Mouse (Mus musculus): ENCODE data around the gene Gpd1l.

Gpd1l gene

DNA sequence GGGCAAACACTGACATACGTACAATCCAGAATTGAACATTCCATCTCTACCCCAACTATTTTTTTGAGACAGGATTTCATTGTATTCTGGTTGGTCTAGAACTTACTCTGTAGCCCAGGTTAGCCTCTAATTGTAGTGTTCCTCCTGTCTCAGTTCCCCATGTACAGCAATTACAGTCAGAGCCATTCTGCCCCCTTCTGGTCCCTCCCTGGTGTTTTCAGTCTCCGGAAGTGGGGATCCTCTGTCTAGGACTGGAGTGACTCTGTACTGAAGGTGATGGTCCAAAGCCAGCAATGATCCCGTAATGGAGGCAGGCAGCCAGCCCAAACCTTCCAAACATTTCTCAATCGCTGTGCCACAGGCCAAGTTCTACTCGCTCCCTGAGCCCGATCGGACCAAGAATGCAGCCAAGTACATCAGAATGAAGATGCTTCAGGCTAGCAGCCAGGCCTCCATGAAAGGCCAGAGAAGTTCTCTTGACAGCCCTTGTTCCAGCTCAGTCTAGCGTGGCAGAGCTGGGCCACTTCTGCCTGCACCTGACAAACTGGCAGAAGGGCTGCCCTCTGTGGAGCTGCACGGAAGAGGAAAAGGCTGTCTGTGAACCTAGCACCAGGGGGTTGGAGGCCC is 3.2 kb downstream of the Gpd1l start:
- DNase-seq (ENCODE audit: low spot score in 2 of 2) = no peak

DNA sequence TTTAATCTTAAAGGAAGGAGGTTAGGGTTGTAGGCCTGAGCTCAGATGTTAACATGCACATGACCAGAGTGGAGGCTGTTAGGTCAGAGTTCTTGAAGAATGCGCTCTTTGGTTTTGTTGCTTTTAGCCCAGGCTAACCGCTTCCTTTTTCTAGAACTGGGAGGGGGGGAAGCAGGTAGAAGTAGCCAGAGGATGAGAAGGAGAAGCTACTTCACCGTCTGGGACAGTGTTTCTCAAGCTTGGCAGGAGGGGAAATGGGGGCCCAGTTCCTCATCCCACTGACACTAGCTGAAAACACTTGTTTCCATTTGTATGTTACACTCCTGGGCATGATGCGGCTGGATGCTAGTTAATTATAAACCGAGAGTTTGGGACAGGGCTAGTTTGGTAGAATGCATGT is 8.2 kb downstream of the Gpd1l start:
- DNase-seq (ENCODE audit: low spot score in 2 of 2) = no peak

DNA sequence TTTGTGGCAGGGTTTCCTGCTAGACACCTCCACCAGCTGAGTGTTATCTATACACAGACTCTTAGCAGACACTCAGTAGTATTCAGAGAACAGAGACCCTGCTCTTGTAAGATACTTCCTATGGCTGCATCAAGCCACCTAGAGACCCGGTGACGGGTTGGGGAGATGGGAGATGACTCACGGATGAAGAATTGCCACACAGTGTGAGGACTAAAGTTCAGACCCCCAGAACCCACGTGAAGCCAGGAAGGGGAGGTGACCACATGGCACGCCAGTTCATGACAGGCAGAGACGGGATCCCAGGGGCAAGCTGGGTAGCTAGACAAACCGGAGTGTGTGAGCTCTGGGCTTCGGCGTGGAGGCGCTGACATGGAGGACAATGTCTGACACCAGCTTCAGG is 8.7 kb downstream of the Gpd1l start:
- DNase-seq (ENCODE audit: low spot score in 2 of 2) = no peak

DNA sequence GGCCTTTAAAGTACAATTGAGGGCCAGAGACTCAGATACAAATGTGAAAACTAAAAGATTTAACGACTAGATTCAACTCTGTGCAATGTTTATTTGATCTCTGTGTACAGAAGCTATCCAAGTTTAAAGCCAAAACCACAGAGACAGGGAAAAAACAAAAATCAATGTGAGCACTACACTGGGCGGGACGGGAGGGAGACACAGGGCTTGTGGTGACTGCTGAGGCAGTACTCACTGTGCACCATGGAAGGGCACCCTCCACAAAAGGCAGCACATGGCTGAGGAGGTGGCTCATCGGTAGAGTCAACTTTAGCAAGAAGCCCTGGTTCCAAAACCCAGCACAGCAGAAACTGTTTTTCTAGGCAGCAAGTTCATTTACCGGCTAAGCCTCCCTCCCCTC is 9.3 kb downstream of the Gpd1l start:
- DNase-seq (ENCODE audit: low spot score in 2 of 2) = no peak

DNA sequence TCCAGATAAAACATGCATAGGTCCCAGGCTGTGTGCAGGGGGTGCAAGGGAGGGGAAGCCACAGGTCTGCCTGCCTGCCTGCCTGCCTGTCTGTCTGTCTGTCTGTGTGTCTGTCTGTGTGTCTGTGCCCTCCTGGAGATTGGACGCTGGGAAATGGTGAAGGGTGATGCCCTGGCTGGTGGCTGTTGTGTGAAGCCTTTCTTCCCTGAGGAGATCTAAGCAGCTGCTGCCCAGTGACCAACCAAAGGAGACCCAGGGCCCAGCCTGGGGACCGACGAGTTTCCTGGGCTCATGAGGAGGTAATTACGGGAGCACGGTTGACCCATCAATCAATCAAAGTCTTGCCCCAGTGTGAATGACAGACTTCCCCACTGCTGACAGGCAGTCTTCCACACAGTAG is 11.6 kb downstream of the Gpd1l start:
- no peak for DNase-seq (ENCODE audit: low spot score in 2 of 2)

DNA sequence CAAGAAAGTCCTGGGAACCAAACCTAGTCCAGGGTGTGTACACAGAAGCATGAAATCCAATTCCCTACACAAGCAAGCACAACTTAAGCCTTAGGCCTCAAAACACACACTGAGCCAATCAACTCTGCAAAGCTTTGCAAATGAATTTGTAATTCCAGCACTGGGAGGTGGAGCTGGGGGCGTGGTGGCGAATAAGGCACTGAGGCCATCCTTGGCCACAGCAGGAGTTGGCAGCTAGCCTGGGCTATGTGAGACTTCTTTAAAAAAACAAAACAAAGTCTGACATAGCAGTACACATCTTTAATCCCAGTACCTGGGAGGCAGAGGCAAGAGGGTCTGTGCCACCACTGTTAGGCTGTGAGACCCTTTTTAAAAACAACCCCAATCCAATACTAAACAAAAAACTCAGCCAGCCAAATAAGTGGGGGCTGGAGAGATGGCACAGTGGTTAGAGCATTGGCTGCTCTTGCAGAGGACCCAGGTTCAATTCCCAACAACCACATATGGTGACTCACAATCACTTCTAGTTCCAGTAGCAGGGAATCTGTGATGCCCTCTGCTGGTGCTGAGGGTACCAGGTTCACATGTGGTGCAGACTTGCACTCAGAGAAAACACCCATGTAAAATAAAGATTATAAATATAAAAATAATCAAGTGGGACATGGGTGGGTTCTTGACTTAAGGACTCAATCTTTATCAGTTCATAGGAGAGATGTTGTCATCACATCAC is 12.3 kb downstream of the Gpd1l start:
- DNase-seq (ENCODE audit: low spot score in 2 of 2) = no peak

DNA sequence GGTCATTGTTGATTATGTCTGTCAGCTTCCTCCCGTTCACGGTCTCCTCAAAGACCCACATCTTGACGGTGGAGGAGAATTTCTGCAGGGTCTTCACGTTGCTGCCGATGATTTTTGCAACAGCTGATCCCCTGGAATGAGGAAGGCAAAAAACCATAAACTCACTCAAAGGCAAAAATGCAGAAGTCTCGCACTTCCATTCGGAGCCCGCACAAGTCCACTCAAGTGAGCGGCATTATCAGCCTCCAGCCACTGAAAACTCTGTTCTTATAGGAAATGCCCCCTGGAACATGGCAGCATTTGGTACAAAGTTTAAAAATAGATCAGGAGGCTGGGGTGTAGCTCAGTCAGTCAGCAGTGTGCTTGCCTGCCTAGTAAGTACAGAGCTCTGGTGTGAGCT is 13.2 kb downstream of the Gpd1l start:
- no peak for DNase-seq (ENCODE audit: low spot score in 2 of 2)

DNA sequence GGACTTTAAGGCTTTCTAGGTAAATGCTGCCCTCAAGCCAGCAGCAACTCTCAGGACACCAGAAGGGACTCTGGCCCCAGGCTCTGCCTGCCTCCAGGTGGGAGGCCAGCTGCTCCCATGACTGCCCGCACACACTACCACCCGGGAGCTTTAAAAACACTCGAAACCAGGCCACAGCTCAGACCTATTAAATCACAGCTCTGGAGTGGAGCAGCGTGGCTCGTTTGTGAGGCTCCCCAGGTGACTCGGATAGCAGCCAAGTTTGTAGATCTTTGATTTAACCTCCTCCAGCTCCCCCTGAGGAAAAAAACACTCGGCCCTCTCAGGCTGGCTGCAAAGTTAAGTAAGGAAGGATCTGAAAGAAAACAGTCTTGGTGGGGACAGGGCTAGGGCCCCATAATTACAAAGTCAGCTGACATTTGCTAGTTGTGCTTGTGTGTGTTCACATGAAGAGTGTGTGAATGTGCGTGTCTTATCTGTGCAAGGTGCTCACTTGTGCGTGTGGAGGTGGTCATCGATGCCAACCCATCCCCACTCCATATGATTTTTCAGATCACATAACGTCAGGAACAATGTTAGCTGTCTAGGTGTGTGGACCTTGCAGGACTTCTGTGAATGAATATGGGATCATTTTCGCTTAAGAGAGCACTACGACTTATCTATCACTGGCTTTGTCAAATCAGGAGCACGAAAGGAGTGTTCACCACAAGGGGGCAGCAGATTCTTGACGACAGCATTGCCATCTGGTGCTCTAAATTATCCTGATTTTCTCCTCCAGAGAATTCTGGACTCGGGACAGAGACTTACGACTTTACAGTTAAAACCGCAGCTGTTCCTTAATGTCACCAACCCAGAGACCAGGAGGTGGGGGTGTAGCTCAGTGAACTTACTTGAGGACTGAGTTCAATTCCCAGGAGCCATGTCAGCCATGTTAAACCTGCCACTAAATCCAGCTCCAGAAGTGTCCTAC is 20.8 kb downstream of the Gpd1l start:
- DNase-seq (ENCODE audit: low spot score in 2 of 2) = peak; percentile 42 to 75

DNA sequence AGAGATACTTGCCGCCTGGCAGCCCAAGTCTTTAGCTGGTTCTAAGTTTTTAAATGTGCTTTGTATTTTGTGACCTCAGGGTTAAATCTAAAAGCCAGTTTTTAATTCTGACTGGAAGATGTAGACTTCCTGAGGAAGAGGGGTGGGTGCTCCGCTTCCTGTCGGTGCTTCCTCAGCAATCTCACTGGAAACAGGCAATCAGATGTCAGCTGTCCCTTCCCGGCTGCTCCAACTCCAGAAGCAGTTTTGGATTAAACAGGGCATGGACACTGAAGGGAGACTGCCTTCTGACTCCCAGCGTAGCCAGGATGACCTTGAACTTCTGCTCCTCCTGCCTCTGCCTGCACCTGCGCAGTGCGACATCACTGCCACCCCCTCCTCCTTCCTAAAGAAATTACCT is 26.3 kb downstream of the Gpd1l start:
- DNase-seq (ENCODE audit: low spot score in 2 of 2) = no peak

DNA sequence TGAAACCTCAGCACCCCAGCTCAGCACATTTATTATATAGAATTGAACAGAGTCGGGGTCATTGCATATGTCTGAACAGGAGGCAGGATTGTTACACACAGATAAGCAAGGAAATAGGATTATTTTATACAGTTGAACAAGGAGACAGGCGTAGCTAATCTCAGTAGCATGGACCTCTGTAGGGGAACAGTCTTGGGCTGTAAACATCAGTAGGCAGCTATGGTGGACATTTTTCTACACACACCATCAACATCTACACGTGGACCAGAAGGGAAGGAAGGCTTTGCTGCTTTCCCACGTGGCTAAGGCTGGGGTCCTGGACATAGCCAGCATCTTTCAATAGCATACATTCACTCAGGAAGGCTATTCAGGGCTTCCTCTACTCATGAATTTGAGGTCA is 37.9 kb downstream of the Gpd1l start:
- no peak for DNase-seq (ENCODE audit: low spot score in 2 of 2)

DNA sequence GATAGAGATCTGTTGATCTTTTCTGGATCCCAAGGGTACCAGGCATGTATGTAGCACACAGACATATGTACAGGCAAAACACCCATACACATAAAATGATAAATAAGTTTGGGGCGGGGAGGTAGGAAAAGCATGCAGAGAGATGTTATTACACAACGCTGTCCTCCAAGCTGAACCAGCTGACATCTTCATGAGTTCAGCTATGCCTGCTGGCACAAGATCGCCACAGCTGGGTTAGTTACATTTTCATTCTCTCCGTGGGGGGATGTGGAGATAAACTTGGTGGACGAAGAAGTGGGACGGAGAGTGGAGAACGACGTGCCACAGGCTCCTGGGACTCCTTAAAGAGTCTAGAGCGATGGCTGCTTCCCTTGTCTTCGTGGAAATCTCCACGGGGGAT is 40.8 kb downstream of the Gpd1l start:
- no peak for DNase-seq (ENCODE audit: low spot score in 2 of 2)

DNA sequence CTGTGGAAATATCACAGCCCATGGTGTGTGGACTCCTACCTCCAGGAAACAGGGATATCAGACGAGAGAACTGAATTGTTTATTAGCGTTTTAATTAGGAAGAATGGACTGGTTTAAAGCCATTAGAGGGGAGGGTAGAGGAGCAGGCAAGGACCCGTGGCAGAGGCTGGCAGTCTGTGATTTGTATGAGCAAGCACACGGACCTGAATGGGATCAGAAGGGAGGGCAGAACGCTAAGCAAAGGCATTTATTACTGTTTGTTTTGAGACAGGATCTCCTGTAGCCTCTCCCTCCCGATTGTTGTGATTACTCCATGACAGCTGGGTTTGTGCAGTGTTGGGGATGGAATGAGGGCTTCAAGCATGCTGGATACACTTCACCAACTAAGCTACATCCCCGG is 43.4 kb downstream of the Gpd1l start:
- DNase-seq (ENCODE audit: low spot score in 2 of 2) = no peak

DNA sequence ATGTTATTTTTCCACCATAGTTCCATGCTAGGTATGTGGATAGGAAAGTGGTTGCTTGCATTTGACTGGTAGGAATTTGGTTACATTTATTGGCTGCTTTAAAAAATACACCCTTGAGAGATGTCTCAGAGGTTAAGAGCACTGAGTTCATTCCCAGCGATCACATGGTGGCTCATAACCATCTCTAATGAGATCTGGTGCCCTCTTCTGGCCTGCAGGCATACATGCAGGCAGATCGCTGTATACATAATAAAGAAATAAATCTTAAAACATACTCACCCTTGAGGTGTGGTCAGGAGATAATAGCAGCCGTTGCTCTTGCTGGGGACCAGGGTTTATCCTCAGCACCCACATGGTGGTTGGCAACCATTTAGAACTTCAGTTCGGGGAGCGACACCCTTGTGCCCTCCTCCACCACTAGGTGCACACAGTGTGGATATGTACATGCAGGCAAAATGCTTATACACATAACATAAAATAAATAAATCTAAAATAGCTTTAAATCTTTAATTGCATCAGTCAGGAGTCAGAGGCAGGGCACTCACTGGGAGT is 44.9 kb downstream of the Gpd1l start:
- no peak for DNase-seq (ENCODE audit: low spot score in 2 of 2)

DNA sequence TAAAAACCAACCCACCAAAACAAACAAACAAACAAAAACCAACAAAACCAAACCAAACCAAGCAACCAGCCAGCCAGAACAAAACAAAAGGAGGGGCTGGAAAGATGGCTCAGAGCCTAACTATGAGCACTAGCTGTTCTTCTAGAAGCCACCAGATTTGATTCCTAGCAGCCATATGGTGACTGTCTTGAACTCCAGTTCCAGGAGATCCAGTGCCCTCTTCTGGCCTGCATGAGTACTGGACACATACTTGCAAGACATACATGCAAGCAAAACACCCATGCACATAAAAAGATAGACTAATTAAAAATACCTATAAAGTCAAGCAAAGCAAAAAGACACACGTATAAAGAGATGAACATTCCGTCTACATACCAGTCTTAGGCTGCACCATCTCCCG is 46.1 kb downstream of the Gpd1l start:
- DNase-seq (ENCODE audit: low spot score in 2 of 2) = no peak

DNA sequence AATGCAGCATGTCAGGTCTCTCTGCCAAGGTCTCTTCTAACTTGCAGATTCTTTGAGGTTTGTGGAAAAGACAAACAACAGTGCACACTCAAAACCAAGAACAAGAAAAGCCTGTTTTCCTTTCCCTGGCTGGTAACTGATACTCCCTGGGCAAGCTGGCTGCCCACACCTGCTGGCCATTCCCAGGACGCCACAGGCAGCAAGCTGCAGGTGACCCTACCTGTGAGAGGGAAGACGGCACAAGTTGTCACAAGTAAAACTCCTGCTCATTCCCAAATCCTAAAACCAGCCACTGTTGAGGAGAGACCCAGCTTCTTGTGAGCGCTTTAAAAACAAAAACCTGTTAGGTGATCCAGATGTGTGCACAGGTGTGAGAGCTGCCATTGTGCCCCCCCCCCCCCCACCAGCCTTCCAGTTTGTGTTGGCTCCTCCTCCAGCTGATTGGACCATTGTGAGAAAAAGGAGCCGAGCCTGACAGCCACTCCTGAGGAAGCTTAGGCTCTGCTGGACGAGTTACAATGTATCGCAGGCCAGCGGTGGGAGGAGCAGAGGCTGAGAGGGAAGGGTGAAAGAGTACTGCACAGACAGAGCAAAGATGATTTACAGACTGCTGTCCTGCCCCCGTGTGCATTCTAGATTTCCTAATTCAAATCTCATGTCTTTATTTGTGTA is 47.7 kb downstream of the Gpd1l start:
- DNase-seq (ENCODE audit: low spot score in 2 of 2) = no peak

DNA sequence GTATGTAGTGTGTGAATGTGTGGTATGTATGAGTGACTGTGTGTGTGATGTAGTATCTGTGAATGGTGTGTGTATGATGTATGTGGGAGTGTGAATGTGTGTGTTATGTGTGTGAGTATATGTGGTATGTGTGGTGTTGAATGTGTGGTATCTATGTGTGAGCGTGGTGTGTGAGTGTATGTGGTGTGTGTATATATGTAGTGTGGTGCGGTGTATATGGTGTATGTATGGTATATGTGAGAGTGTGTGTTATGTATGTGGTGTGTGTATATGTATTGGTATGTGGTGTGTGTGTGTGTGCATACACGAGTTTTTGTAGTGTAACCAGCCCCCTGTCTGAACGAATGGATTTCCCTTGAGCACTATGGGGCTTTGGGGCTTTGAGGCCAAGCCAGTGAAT is 48.2 kb downstream of the Gpd1l start:
- no peak for DNase-seq (ENCODE audit: low spot score in 2 of 2)

DNA sequence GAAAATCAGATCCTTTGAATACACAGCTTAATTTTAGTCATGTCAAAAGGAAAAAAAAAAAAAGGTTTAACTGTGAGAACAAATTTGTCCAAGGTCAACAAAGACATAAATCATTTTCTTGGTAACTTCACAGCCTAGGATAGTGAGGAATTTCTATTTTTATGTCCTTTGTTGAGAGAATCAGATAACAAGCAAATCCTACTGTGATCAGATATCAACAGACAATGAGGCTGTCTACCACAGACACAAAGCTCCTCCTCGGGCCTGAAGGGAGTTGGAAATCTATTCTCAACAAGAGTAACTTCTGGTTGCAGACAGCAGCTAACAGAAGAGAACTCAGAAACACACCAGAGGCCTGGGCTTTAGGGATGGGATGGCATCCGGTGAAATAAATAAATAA is 51.8 kb downstream of the Gpd1l start:
- DNase-seq (ENCODE audit: low spot score in 2 of 2) = no peak

DNA sequence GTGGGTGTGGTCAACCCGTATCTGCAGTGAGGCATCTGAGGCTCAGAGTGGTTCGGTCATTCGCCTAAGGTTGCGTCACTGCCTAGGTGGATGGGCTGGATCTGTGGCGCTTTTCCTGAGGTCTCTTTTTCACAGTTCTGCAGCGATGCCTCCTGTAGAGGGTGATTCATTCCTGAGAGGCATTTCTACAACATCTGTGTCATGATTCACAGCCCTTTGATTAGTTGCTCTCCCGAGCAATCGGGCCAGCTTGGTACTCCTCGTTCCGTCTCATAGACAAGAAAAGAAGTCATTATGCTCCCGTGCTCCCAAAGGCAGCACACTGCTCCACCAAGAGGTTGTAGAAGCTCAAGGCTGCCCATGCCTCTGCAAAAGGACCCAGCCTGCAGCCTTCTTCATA is 78.5 kb downstream of the Gpd1l start:
- no peak for DNase-seq (ENCODE audit: low spot score in 2 of 2)

DNA sequence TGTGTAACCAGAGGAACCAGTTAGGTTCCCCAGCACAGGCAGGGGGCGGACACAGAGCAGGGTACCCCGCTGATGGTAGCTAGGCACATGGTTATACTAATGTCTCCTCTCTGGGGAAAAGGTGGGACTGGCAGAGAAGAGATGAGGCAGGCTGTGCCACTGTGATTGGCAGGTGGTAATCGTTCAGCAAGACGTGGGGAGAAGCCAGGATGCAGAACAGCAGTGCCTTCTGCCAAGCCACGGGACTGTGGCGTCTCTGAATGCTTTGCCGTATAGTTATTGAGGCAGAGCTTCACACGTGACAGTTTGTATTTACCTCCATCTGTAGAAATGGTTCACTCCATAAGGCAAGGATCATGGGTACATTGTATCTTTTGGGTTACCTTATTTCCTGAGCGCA is 79.1 kb downstream of the Gpd1l start:
- DNase-seq (ENCODE audit: low spot score in 2 of 2) = no peak

DNA sequence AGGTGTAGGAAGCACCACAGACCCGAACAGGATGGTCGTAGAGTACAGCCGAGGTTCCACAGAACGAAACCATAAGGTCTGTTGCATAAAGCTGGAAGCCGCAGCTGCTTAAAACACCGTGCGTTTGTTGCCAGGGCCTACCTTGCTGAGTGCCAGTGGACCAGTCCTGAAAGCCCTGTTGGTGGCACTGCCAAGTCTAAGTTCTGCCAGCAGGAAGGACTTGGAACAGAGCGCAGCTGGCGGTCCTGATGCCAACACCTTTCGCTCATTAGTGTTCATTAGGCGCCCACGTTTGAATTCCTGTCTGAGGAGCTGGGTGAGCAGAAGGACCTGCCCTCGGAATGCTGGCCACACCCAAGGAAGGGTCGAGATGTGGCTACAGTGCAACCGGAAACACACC is 80.5 kb downstream of the Gpd1l start:
- no peak for DNase-seq (ENCODE audit: low spot score in 2 of 2)

DNA sequence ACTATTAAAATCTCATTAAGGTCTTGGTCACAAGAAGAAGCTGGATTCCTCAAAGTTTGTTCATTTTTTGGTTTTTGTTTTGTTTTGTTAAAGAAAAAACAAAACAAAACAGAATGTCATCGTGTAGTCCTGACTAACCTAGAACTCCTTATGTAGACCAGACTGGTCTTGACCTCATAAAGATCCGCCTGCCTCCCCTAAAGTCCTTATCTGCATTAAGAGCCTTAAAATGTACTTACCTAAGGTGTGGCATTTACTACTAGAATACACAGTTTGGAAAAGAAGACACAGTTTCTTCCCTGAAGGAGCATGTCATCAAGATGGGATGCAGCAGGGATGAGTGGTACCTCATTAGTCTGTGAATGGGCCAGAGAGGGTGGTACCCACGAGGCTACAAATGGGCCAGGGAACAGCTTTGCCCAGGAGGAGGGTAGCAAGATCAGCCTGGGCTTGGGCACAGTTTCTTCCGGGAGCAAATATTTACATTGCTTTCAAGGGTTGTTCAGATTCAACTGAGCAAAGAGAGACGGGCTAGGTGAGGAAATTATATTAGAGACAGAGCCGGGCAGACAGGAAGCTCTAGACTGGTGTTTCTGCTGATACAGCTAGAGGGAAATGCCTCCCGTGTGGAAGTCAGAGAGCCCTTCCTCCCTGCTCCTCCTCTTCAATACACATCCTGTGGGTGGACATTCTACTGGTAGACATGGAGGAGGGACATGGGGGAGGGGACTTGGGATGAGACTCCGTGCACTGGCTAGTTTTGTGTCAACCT is 82.2 kb downstream of the Gpd1l start:
- DNase-seq (ENCODE audit: low spot score in 2 of 2) = no peak

All from spleen, postnatal 4 days (tissue).